Mouse (Mus musculus): ENCODE measurements around the gene Stat3. TPM values are rescaled to one million over a fixed set of nuclear protein-coding genes. Genes with fewer than 3 reads are reported as not detected.

Gene Stat3
- polyA plus RNA-seq, 1 experiment from 2014 or later = 48.4 TPM

- WGBS = 76% methylated on average over 6 of the region's 6 CpGs
- ATAC-seq (ENCODE audit: low FRiP score, low read depth) = no peak
- Histone ChIP-seq H3K9me3 (no peaks in the 10 kb centered on the region), H3K4me3 (no peak overlapping the region), H3K4me2 (no peak overlapping the region), H3K27ac (replicated peaks) (no peak overlapping the region), H3K4me1 (replicated peaks) (peaks cover 25% of the 10 kb centered on the region), H3K27me3 (no peaks in the 10 kb centered on the region), H3K36me3 (no peaks in the 10 kb centered on the region), H3K9ac (no peak overlapping the region)
Observed at GRCm38 (mm10) chr11:100845793-100846192, 93.5 kb downstream of the Stat3 start.

- Histone ChIP-seq H3K9ac (no peak overlapping the region), H3K9me3 (no peaks in the 10 kb centered on the region), H3K27ac (replicated peaks) (no peak overlapping the region), H3K4me3 (no peak overlapping the region), H3K36me3 (no peaks in the 10 kb centered on the region), H3K4me2 (no peak overlapping the region), H3K4me1 (replicated peaks) (peaks cover 16% of the 10 kb centered on the region), H3K27me3 (no peaks in the 10 kb centered on the region)
- WGBS = 83% methylated on average over 4 of the region's 4 CpGs
- no peak for ATAC-seq (ENCODE audit: low FRiP score, low read depth)
Observed at GRCm38 (mm10) chr11:100844121-100844520, 95.2 kb downstream of the Stat3 start.

- H3K27me3 ChIP-seq = no peaks in the 10 kb centered on the region
- no peak overlapping the region for H3K4me2 ChIP-seq
- no peak overlapping the region for H3K4me3 ChIP-seq
- H3K9me3 ChIP-seq = no peaks in the 10 kb centered on the region
- no peak overlapping the region for H3K9ac ChIP-seq
- WGBS = 93% methylated on average over 8 of the region's 8 CpGs
- no peak for ATAC-seq (ENCODE audit: low FRiP score, low read depth)
- H3K27ac ChIP-seq (replicated peaks) = no peak overlapping the region
- H3K36me3 ChIP-seq = no peaks in the 10 kb centered on the region
- H3K4me1 ChIP-seq (replicated peaks) = peaks cover 7% of the 10 kb centered on the region; the same call in 1 of the 2 replicates
Observed at GRCm38 (mm10) chr11:100843070-100843669, 96.2 kb downstream of the Stat3 start.

- WGBS = 90% methylated on average over 7 of the region's 7 CpGs
- H3K4me3 ChIP-seq = no peak overlapping the region
- H3K9ac ChIP-seq = no peak overlapping the region
- H3K9me3 ChIP-seq = no peaks in the 10 kb centered on the region
- no peak overlapping the region for H3K27ac ChIP-seq (replicated peaks)
- H3K4me1 ChIP-seq (replicated peaks) = no peaks in the 10 kb centered on the region
- no peak for ATAC-seq (ENCODE audit: low FRiP score, low read depth)
- H3K4me2 ChIP-seq = no peak overlapping the region
- H3K36me3 ChIP-seq = no peaks in the 10 kb centered on the region
- H3K27me3 ChIP-seq = no peaks in the 10 kb centered on the region
Observed at GRCm38 (mm10) chr11:100842025-100842424, 97.3 kb downstream of the Stat3 start.

- Histone ChIP-seq H3K4me3 (no peak overlapping the region), H3K9ac (no peak overlapping the region), H3K4me2 (no peak overlapping the region), H3K4me1 (replicated peaks) (no peaks in the 10 kb centered on the region), H3K27me3 (no peaks in the 10 kb centered on the region), H3K9me3 (no peaks in the 10 kb centered on the region), H3K27ac (replicated peaks) (no peak overlapping the region), H3K36me3 (no peaks in the 10 kb centered on the region)
- no peak for ATAC-seq (ENCODE audit: low FRiP score, low read depth)
- 76% methylated on average over 12 of the region's 12 CpGs for WGBS
Observed at GRCm38 (mm10) chr11:100840866-100841265, 98.5 kb downstream of the Stat3 start.

- Histone ChIP-seq H3K4me1 (replicated peaks) (no peaks in the 10 kb centered on the region), H3K9me3 (no peaks in the 10 kb centered on the region), H3K27me3 (no peaks in the 10 kb centered on the region), H3K9ac (no peak overlapping the region), H3K4me2 (no peak overlapping the region), H3K4me3 (no peak overlapping the region), H3K36me3 (no peaks in the 10 kb centered on the region), H3K27ac (replicated peaks) (no peak overlapping the region)
- no peak for ATAC-seq (ENCODE audit: low FRiP score, low read depth)
- WGBS = 79% methylated on average over 8 of the region's 8 CpGs
Observed at GRCm38 (mm10) chr11:100839523-100839922, 99.8 kb downstream of the Stat3 start.

- no peaks in the 10 kb centered on the region for H3K36me3 ChIP-seq
- no peak overlapping the region for H3K27ac ChIP-seq (replicated peaks)
- WGBS = 95% methylated on average over 9 of the region's 9 CpGs
- ATAC-seq (ENCODE audit: low FRiP score, low read depth) = no peak
- no peaks in the 10 kb centered on the region for H3K4me1 ChIP-seq (replicated peaks)
- no peak overlapping the region for H3K4me3 ChIP-seq
- H3K9me3 ChIP-seq = no peaks in the 10 kb centered on the region
- H3K27me3 ChIP-seq = no peaks in the 10 kb centered on the region
- H3K9ac ChIP-seq = no peak overlapping the region
- no peak overlapping the region for H3K4me2 ChIP-seq
Observed at GRCm38 (mm10) chr11:100838894-100839293, 100.4 kb downstream of the Stat3 start.

- H3K36me3 ChIP-seq = no peaks in the 10 kb centered on the region
- no peaks in the 10 kb centered on the region for H3K4me1 ChIP-seq (replicated peaks)
- H3K27me3 ChIP-seq = no peaks in the 10 kb centered on the region
- H3K4me2 ChIP-seq = no peak overlapping the region
- H3K9me3 ChIP-seq = no peaks in the 10 kb centered on the region
- 79% methylated on average over 9 of the region's 9 CpGs for WGBS
- no peak for ATAC-seq (ENCODE audit: low FRiP score, low read depth)
- no peak overlapping the region for H3K4me3 ChIP-seq
- no peak overlapping the region for H3K9ac ChIP-seq
- no peak overlapping the region for H3K27ac ChIP-seq (replicated peaks)
Observed at GRCm38 (mm10) chr11:100836923-100837702, 102.2 kb downstream of the Stat3 start.

Other genes with a start within 250 kb of the Stat3 start
- 0.82 and 0.94 TPM in 2 replicates for gene Zfp385c, start 247.1 kb downstream of the Stat3 start, polyA plus RNA-seq (2015; fragmentation: Nextera tagmentation; extraction: Ambion mirVana)
- gene Dhx58, start 235.3 kb downstream of the Stat3 start, polyA plus RNA-seq (2015; fragmentation: Nextera tagmentation; extraction: Ambion mirVana) = 3.0 and 3.1 TPM in 2 replicates
- gene Kat2a, start 227.1 kb downstream of the Stat3 start, polyA plus RNA-seq (2015; fragmentation: Nextera tagmentation; extraction: Ambion mirVana) = 67.2 and 74.0 TPM in 2 replicates
- 0.25 and 0.35 TPM in 2 replicates for gene Hspb9, start 225.7 kb downstream of the Stat3 start, polyA plus RNA-seq (2015; fragmentation: Nextera tagmentation; extraction: Ambion mirVana)
- gene Rab5c, start 201.3 kb downstream of the Stat3 start, polyA plus RNA-seq (2015; fragmentation: Nextera tagmentation; extraction: Ambion mirVana) = 42.0 and 42.4 TPM in 2 replicates
- gene Kcnh4, start 179.6 kb downstream of the Stat3 start, polyA plus RNA-seq (2015; fragmentation: Nextera tagmentation; extraction: Ambion mirVana) = 8.8 and 10.3 TPM in 2 replicates
- gene Hcrt, start 176.6 kb downstream of the Stat3 start, polyA plus RNA-seq (2015; fragmentation: Nextera tagmentation; extraction: Ambion mirVana) = 0.38 and 1.3 TPM in 2 replicates
- gene Ghdc, start 168.6 kb downstream of the Stat3 start, polyA plus RNA-seq (2015; fragmentation: Nextera tagmentation; extraction: Ambion mirVana) = 7.4 and 8.4 TPM in 2 replicates
- 16.4 and 20.3 TPM in 2 replicates for gene Stat5b, start 88.8 kb downstream of the Stat3 start, polyA plus RNA-seq (2015; fragmentation: Nextera tagmentation; extraction: Ambion mirVana)
- gene Stat5a, start 80.2 kb downstream of the Stat3 start, polyA plus RNA-seq (2015; fragmentation: Nextera tagmentation; extraction: Ambion mirVana) = 2.1 TPM in 2 replicates
- gene Cavin1, start 31.3 kb upstream of the Stat3 start, polyA plus RNA-seq (2015; fragmentation: Nextera tagmentation; extraction: Ambion mirVana) = 47.2 and 50.1 TPM in 2 replicates
- gene Atp6v0a1, start 69.9 kb upstream of the Stat3 start, polyA plus RNA-seq (2015; fragmentation: Nextera tagmentation; extraction: Ambion mirVana) = 147 and 157 TPM in 2 replicates
- gene Naglu, start 130.5 kb upstream of the Stat3 start, polyA plus RNA-seq (2015; fragmentation: Nextera tagmentation; extraction: Ambion mirVana) = 13.0 and 15.5 TPM in 2 replicates
- gene Hsd17b1, start 138.9 kb upstream of the Stat3 start, polyA plus RNA-seq (2015; fragmentation: Nextera tagmentation; extraction: Ambion mirVana) = 0.47 and 0.48 TPM in 2 replicates
- gene Coasy, start 143.0 kb upstream of the Stat3 start, polyA plus RNA-seq (2015; fragmentation: Nextera tagmentation; extraction: Ambion mirVana) = 40.6 and 42.4 TPM in 2 replicates
- 85.1 and 90.0 TPM in 2 replicates for gene Mlx, start 147.7 kb upstream of the Stat3 start, polyA plus RNA-seq (2015; fragmentation: Nextera tagmentation; extraction: Ambion mirVana)
- 21.3 and 22.5 TPM in 2 replicates for gene Psmc3ip, start 155.9 kb upstream of the Stat3 start, polyA plus RNA-seq (2015; fragmentation: Nextera tagmentation; extraction: Ambion mirVana)
- gene Retreg3, start 180.4 kb upstream of the Stat3 start, polyA plus RNA-seq (2015; fragmentation: Nextera tagmentation; extraction: Ambion mirVana) = 23.6 and 25.5 TPM in 2 replicates
- 78.0 and 79.8 TPM in 2 replicates for gene Tubg1, start 180.4 kb upstream of the Stat3 start, polyA plus RNA-seq (2015; fragmentation: Nextera tagmentation; extraction: Ambion mirVana)
- gene Tubg2, start 216.4 kb upstream of the Stat3 start, polyA plus RNA-seq (2015; fragmentation: Nextera tagmentation; extraction: Ambion mirVana) = 48.0 and 53.1 TPM in 2 replicates
- 7.5 and 8.0 TPM in 2 replicates for gene Cntnap1, start 231.0 kb upstream of the Stat3 start, polyA plus RNA-seq (2015; fragmentation: Nextera tagmentation; extraction: Ambion mirVana)
- gene Plekhh3, start 231.8 kb upstream of the Stat3 start, polyA plus RNA-seq (2015; fragmentation: Nextera tagmentation; extraction: Ambion mirVana) = 9.5 and 11.8 TPM in 2 replicates
- gene Ccr10, start 235.9 kb upstream of the Stat3 start, polyA plus RNA-seq (2015; fragmentation: Nextera tagmentation; extraction: Ambion mirVana) = 0.63 and 0.70 TPM in 2 replicates

All from hindbrain, embryonic 15.5 days (tissue).